ENCODE assay signal across 8 mouse cellular contexts in genomic region chr11:71032491-71033162, GRCm38 (mm10). TPM values are rescaled to one million over a fixed set of nuclear protein-coding genes. Genes with fewer than 3 reads are reported as not detected.
DNase-seq lines count a peak whose midpoint lies in the region; ATAC-seq and TF ChIP-seq lines count a peak whose summit lies in the region.

No protein-coding gene starts in this region.

- H3K27me3 ChIP-seq in ES-Bruce4 (ENCODE audit: control insufficient read depth, insufficient read depth, low read length, poor library complexity, severe bottlenecking): peaks cover 3% of the 10 kb centered on the region; the same call in 1 of the 2 replicates
- no peaks in the 10 kb centered on the region for H3K27me3 ChIP-seq in forebrain, postnatal 0 days (ENCODE audit: insufficient read depth, low read length)
- no peaks in the 10 kb centered on the region for H3K27me3 ChIP-seq in midbrain, postnatal 0 days (ENCODE audit: insufficient read depth, low read length)

- no peak for TF ChIP-seq CTCF in ES-Bruce4 (IDR thresholded peaks at IDR 0.05; ENCODE audit: low read depth, low read length)
- no peak for TF ChIP-seq CTCF in forebrain, postnatal 0 days (IDR thresholded peaks at IDR 0.05; ENCODE audit: low read depth)
- TF ChIP-seq CTCF in midbrain, postnatal 0 days (IDR thresholded peaks at IDR 0.05): no peak

- ATAC-seq in forebrain, postnatal 0 days: peak; percentile 64
- peak; percentile 53 for ATAC-seq in midbrain, postnatal 0 days (ENCODE audit: low FRiP score)

- TF ChIP-seq EP300 in ES-Bruce4 (IDR thresholded peaks at IDR 0.05; ENCODE audit: insufficient read depth, low read depth, low read length): no peak

- no peaks in the 10 kb centered on the region for H3K4me1 ChIP-seq in ES-Bruce4 (ENCODE audit: control insufficient read depth, insufficient read depth, low read length)
- H3K4me1 ChIP-seq in forebrain, postnatal 0 days (ENCODE audit: insufficient read depth): peaks cover 10% of the 10 kb centered on the region
- peaks cover 8% of the 10 kb centered on the region; the same call in 1 of the 2 replicates for H3K4me1 ChIP-seq in midbrain, postnatal 0 days (ENCODE audit: insufficient read depth, low read length)

- H3K36me3 ChIP-seq in ES-Bruce4 (ENCODE audit: control insufficient read depth, insufficient read depth, low read length, poor library complexity, severe bottlenecking): peaks cover 8% of the 10 kb centered on the region; the same call in 1 of the 2 replicates
- H3K36me3 ChIP-seq in forebrain, postnatal 0 days (ENCODE audit: insufficient read depth): peaks cover 7% of the 10 kb centered on the region
- H3K36me3 ChIP-seq in midbrain, postnatal 0 days (ENCODE audit: insufficient read depth, low read length): 0 out of 2 replicates have a peak, but pooled peaks cover 5% of the 10 kb centered on the region

- peak overlapping the region; percentile 39 for H3K9ac ChIP-seq in ES-Bruce4 (ENCODE audit: low read depth, poor library complexity, severe bottlenecking)
- peak overlapping the region; percentile 95 for H3K9ac ChIP-seq in forebrain, postnatal 0 days
- peak overlapping the region; percentile 83 for H3K9ac ChIP-seq in midbrain, postnatal 0 days (replicated peaks; ENCODE audit: low read length, poor library complexity, severe bottlenecking)

- WGBS in forebrain, postnatal 0 days: 2% methylated on average over 26 of the region's 26 CpGs
- WGBS in midbrain, postnatal 0 days: 3% methylated on average over 26 of the region's 26 CpGs

- no peaks in the 10 kb centered on the region for H3K9me3 ChIP-seq in ES-Bruce4 (replicated peaks; ENCODE audit: control insufficient read depth, insufficient read depth, low read length, poor library complexity, severe bottlenecking)
- H3K9me3 ChIP-seq in forebrain, postnatal 0 days (ENCODE audit: low read length): no peaks in the 10 kb centered on the region
- no peaks in the 10 kb centered on the region for H3K9me3 ChIP-seq in midbrain, postnatal 0 days (ENCODE audit: low read length)

- H3K4me3 ChIP-seq in ES-Bruce4 (ENCODE audit: low read depth, low read length): peak overlapping the region; percentile 78
- peak overlapping the region; percentile 54 for H3K4me3 ChIP-seq in forebrain, postnatal 0 days (ENCODE audit: low read depth, low read length)
- H3K4me3 ChIP-seq in midbrain, postnatal 0 days (ENCODE audit: low read depth, low read length): peak overlapping the region; percentile 55

- H3K4me2 ChIP-seq in forebrain, postnatal 0 days (ENCODE audit: low read depth): peak overlapping the region; percentile 55
- peak overlapping the region; percentile 76 for H3K4me2 ChIP-seq in midbrain, postnatal 0 days (ENCODE audit: low read depth, low read length, poor library complexity, severe bottlenecking)

- peak; percentile 24 to 38 for DNase-seq in cerebellum, postnatal 14 days
- no peak for DNase-seq in cerebellum, adult 11 months
- DNase-seq in forebrain, postnatal 0 days: peak; percentile 78
- peak; percentile 39 to 47 for DNase-seq in left cerebral cortex, adult 8-10 months (ENCODE audit: low spot score in 2 of 2)
- DNase-seq in midbrain, postnatal 0 days (ENCODE audit: low spot score): peak; percentile 60
- DNase-seq in thymus, postnatal 0 days (ENCODE audit: low spot score): no peak
- no peak for DNase-seq in thymus, postnatal 14 days

- H3K27ac ChIP-seq in ES-Bruce4 (ENCODE audit: insufficient read depth, low read length): no peak overlapping the region
- H3K27ac ChIP-seq in forebrain, postnatal 0 days (ENCODE audit: low read depth, low read length): peak overlapping the region; percentile 99
- H3K27ac ChIP-seq in midbrain, postnatal 0 days (ENCODE audit: low read depth, low read length): peak overlapping the region; percentile 94

- TF ChIP-seq POLR2A in ES-Bruce4 (IDR thresholded peaks at IDR 0.05; ENCODE audit: insufficient read depth, low read length): no peak

RNA-seq across cellular contexts. Expression of gene 6330403K07Rik, which starts 0.7 kb away (rescaled TPM):
- polyA plus RNA-seq in ES-Bruce4 (2011; ENCODE audit: insufficient read depth, insufficient read length, low read depth, missing spikeins): 3.7 and 4.3 TPM in 2 replicates
- total RNA-seq in forebrain, postnatal 0 days (2014; rRNA removed): 611 and 642 TPM in 2 replicates
- polyA plus RNA-seq in forebrain, postnatal 0 days (2015; fragmentation: Nextera tagmentation; extraction: Ambion mirVana): 634 and 640 TPM in 2 replicates
- 100 to 1,000 TPM; 273 to 287 (median 277) TPM for total RNA-seq in left cerebral cortex, adult 8-10 months (2022)
- total RNA-seq in midbrain, postnatal 0 days (2014; rRNA removed): 743 and 785 TPM in 2 replicates
- polyA plus RNA-seq in midbrain, postnatal 0 days (2015; fragmentation: Nextera tagmentation; extraction: Ambion mirVana): 854 and 864 TPM in 2 replicates
- polyA plus RNA-seq in thymus, postnatal 0 days (2015; fragmentation: Nextera tagmentation; extraction: Ambion mirVana): 1.7 and 2.1 TPM in 2 replicates

RNA-seq across cellular contexts. Expression of gene Derl2, which starts 13.0 kb away (rescaled TPM):
- 31.8 and 32.4 TPM in 2 replicates for polyA plus RNA-seq in ES-Bruce4 (2011; ENCODE audit: insufficient read depth, insufficient read length, low read depth, missing spikeins)
- 27.0 and 35.0 TPM in 2 replicates for total RNA-seq in forebrain, postnatal 0 days (2014; rRNA removed)
- 21.5 and 25.1 TPM in 2 replicates for polyA plus RNA-seq in forebrain, postnatal 0 days (2015; fragmentation: Nextera tagmentation; extraction: Ambion mirVana)
- total RNA-seq in left cerebral cortex, adult 8-10 months (2022): 10 to 100 TPM; 22.0 to 24.3 (median 23.4) TPM
- total RNA-seq in midbrain, postnatal 0 days (2014; rRNA removed): 27.7 and 48.4 TPM in 2 replicates
- 24.0 and 26.1 TPM in 2 replicates for polyA plus RNA-seq in midbrain, postnatal 0 days (2015; fragmentation: Nextera tagmentation; extraction: Ambion mirVana)
- 59.7 and 63.8 TPM in 2 replicates for polyA plus RNA-seq in thymus, postnatal 0 days (2015; fragmentation: Nextera tagmentation; extraction: Ambion mirVana)

RNA-seq across cellular contexts. Expression of gene Mis12, which starts 13.2 kb away (rescaled TPM):
- polyA plus RNA-seq in ES-Bruce4 (2011; ENCODE audit: insufficient read depth, insufficient read length, low read depth, missing spikeins): 35.6 and 36.7 TPM in 2 replicates
- total RNA-seq in forebrain, postnatal 0 days (2014; rRNA removed): 15.3 and 19.3 TPM in 2 replicates
- polyA plus RNA-seq in forebrain, postnatal 0 days (2015; fragmentation: Nextera tagmentation; extraction: Ambion mirVana): 8.0 and 13.9 TPM in 2 replicates
- 10 to 100 TPM; 16.8 to 21.3 (median 18.4) TPM for total RNA-seq in left cerebral cortex, adult 8-10 months (2022)
- 7.6 and 11.3 TPM in 2 replicates for total RNA-seq in midbrain, postnatal 0 days (2014; rRNA removed)
- polyA plus RNA-seq in midbrain, postnatal 0 days (2015; fragmentation: Nextera tagmentation; extraction: Ambion mirVana): 12.7 and 13.1 TPM in 2 replicates
- 30.5 and 32.2 TPM in 2 replicates for polyA plus RNA-seq in thymus, postnatal 0 days (2015; fragmentation: Nextera tagmentation; extraction: Ambion mirVana)

RNA-seq across cellular contexts. Expression of gene Dhx33, which starts 28.4 kb away (rescaled TPM):
- 32.3 and 32.8 TPM in 2 replicates for polyA plus RNA-seq in ES-Bruce4 (2011; ENCODE audit: insufficient read depth, insufficient read length, low read depth, missing spikeins)
- 25.8 and 26.7 TPM in 2 replicates for total RNA-seq in forebrain, postnatal 0 days (2014; rRNA removed)
- 7.4 and 9.7 TPM in 2 replicates for polyA plus RNA-seq in forebrain, postnatal 0 days (2015; fragmentation: Nextera tagmentation; extraction: Ambion mirVana)
- total RNA-seq in left cerebral cortex, adult 8-10 months (2022): 10 to 100 TPM; 25.7 to 28.6 (median 26.2) TPM
- total RNA-seq in midbrain, postnatal 0 days (2014; rRNA removed): 24.0 and 30.0 TPM in 2 replicates
- 8.6 and 10.1 TPM in 2 replicates for polyA plus RNA-seq in midbrain, postnatal 0 days (2015; fragmentation: Nextera tagmentation; extraction: Ambion mirVana)
- polyA plus RNA-seq in thymus, postnatal 0 days (2015; fragmentation: Nextera tagmentation; extraction: Ambion mirVana): 7.4 and 7.5 TPM in 2 replicates

RNA-seq across cellular contexts. Expression of gene C1qbp, which starts 49.8 kb away (rescaled TPM):
- 398 and 407 TPM in 2 replicates for polyA plus RNA-seq in ES-Bruce4 (2011; ENCODE audit: insufficient read depth, insufficient read length, low read depth, missing spikeins)
- 19.5 and 24.3 TPM in 2 replicates for total RNA-seq in forebrain, postnatal 0 days (2014; rRNA removed)
- polyA plus RNA-seq in forebrain, postnatal 0 days (2015; fragmentation: Nextera tagmentation; extraction: Ambion mirVana): 225 and 233 TPM in 2 replicates
- 100 to 1,000 TPM; 104 to 113 (median 108) TPM for total RNA-seq in left cerebral cortex, adult 8-10 months (2022)
- 21.9 and 33.2 TPM in 2 replicates for total RNA-seq in midbrain, postnatal 0 days (2014; rRNA removed)
- 189 and 194 TPM in 2 replicates for polyA plus RNA-seq in midbrain, postnatal 0 days (2015; fragmentation: Nextera tagmentation; extraction: Ambion mirVana)
- 278 and 301 TPM in 2 replicates for polyA plus RNA-seq in thymus, postnatal 0 days (2015; fragmentation: Nextera tagmentation; extraction: Ambion mirVana)

Comparison
In these comparisons a context has a peak if more than half of its experiments do, and no peak if none do; other contexts are left out.
1. DNase-seq: peak in cerebellum, postnatal 14 days (2 of 2), forebrain, postnatal 0 days (single experiment), left cerebral cortex, adult 8-10 months (2 of 2) and midbrain, postnatal 0 days (single experiment); none in cerebellum, adult 11 months (single experiment), thymus, postnatal 0 days (single experiment) and thymus, postnatal 14 days (single experiment).
2. H3K9ac ChIP-seq: peak in every context shown above with its lines; median percentile 95 in forebrain, postnatal 0 days; 83 in midbrain, postnatal 0 days; 39 in ES-Bruce4.
3. RNA of gene 6330403K07Rik, which starts 0.7 kb away (polyA plus RNA-seq): 854 to 864 TPM in midbrain, postnatal 0 days and 634 to 640 TPM in forebrain, postnatal 0 days; 3.7 to 4.3 TPM in ES-Bruce4 and 1.7 to 2.1 TPM in thymus, postnatal 0 days; every median in the first group is over 100 times any median in the second.
4. Peak in every context shown above with its lines, with median percentiles within 50 percentile points of each other: H3K4me3 ChIP-seq.